Mouse (Mus musculus): ENCODE results near the gene Jazf1. TPM values are rescaled to one million over a fixed set of nuclear protein-coding genes. Genes with fewer than 3 reads are reported as not detected.

The Jazf1 gene
- total RNA-seq, 1 experiment = 1.2 TPM

- H3K9ac ChIP-seq (ENCODE audit: insufficient read depth, low read depth, low read length, poor library complexity, severe bottlenecking) = no peak overlapping the region
- TF ChIP-seq CHD2 (IDR thresholded peaks at IDR 0.05; ENCODE audit: low read depth, low read length) (no peak), MAFK (IDR thresholded peaks at IDR 0.05; ENCODE audit: insufficient read depth, low read depth, low read length) (no peak), ZNF384 (IDR thresholded peaks at IDR 0.05; ENCODE audit: low read depth, low read length) (no peak), ZC3H11A (IDR thresholded peaks at IDR 0.05; ENCODE audit: borderline replicate concordance, low read depth, low read length) (no peak), HCFC1 (IDR thresholded peaks at IDR 0.05; ENCODE audit: borderline replicate concordance, insufficient read depth, low read length) (no peak)
- H3K36me3 ChIP-seq (ENCODE audit: control insufficient read depth, insufficient read depth, low read length, poor library complexity, severe bottlenecking) = no peaks in the 10 kb centered on the region
- in situ Hi-C loops (cut with MboI; ENCODE audit: low sequenced_read_pairs in 2 of 2, unreplicated experiment in 2 of 2) = no loop called here
- no peaks in the 10 kb centered on the region for H3K4me1 ChIP-seq (ENCODE audit: control insufficient read depth in 2 of 2, insufficient read depth in 2 of 2, low read length in 2 of 2, poor library complexity in 1 of 2)
- no peak overlapping the region for H3K27ac ChIP-seq (ENCODE audit: insufficient read depth, low read depth, low read length, poor library complexity, severe bottlenecking)
- no peaks in the 10 kb centered on the region for H3K9me3 ChIP-seq (ENCODE audit: control insufficient read depth, insufficient read depth, low read depth, low read length)
- DNase-seq (ENCODE audit: low read depth, low spot score) = no peak
- H3K4me3 ChIP-seq (ENCODE audit: insufficient read depth in 1 of 2, low read depth in 1 of 2, low read length in 2 of 2, poor library complexity in 1 of 2, severe bottlenecking in 1 of 2) = no peak overlapping the region
These were observed 10.2 kb upstream of the Jazf1 start for GRCm38 (mm10) chr6:53078671-53079070.

- Histone ChIP-seq H3K9ac (ENCODE audit: insufficient read depth, low read depth, low read length, poor library complexity, severe bottlenecking) (no peak overlapping the region), H3K4me1 (ENCODE audit: control insufficient read depth in 2 of 2, insufficient read depth in 2 of 2, low read length in 2 of 2, poor library complexity in 1 of 2) (peaks cover 0 to 3% of the 10 kb centered on the region in 2 experiments; a peak in 1 of 4 replicates), H3K36me3 (ENCODE audit: control insufficient read depth, insufficient read depth, low read length, poor library complexity, severe bottlenecking) (no peaks in the 10 kb centered on the region), H3K4me3 (ENCODE audit: insufficient read depth in 1 of 2, low read depth in 1 of 2, low read length in 2 of 2, poor library complexity in 1 of 2, severe bottlenecking in 1 of 2) (no peak overlapping the region), H3K27ac (ENCODE audit: insufficient read depth, low read depth, low read length, poor library complexity, severe bottlenecking) (no peak overlapping the region), H3K9me3 (ENCODE audit: control insufficient read depth, insufficient read depth, low read depth, low read length) (no peaks in the 10 kb centered on the region)
- in situ Hi-C loops (cut with MboI; ENCODE audit: low sequenced_read_pairs in 2 of 2, unreplicated experiment in 2 of 2) = no loop called here
- TF ChIP-seq MAFK (IDR thresholded peaks at IDR 0.05; ENCODE audit: insufficient read depth, low read depth, low read length) (no peak), HCFC1 (IDR thresholded peaks at IDR 0.05; ENCODE audit: borderline replicate concordance, insufficient read depth, low read length) (no peak), ZNF384 (IDR thresholded peaks at IDR 0.05; ENCODE audit: low read depth, low read length) (no peak), ZC3H11A (IDR thresholded peaks at IDR 0.05; ENCODE audit: borderline replicate concordance, low read depth, low read length) (no peak), CHD2 (IDR thresholded peaks at IDR 0.05; ENCODE audit: low read depth, low read length) (no peak)
- no peak for DNase-seq (ENCODE audit: low read depth, low spot score)
These were observed 3.3 kb upstream of the Jazf1 start for GRCm38 (mm10) chr6:53071732-53072131.

- Histone ChIP-seq H3K9me3 (ENCODE audit: control insufficient read depth, insufficient read depth, low read depth, low read length) (no peaks in the 10 kb centered on the region), H3K27ac (ENCODE audit: insufficient read depth, low read depth, low read length, poor library complexity, severe bottlenecking) (no peak overlapping the region), H3K4me3 (ENCODE audit: insufficient read depth in 1 of 2, low read depth in 1 of 2, low read length in 2 of 2, poor library complexity in 1 of 2, severe bottlenecking in 1 of 2) (no peak overlapping the region), H3K36me3 (ENCODE audit: control insufficient read depth, insufficient read depth, low read length, poor library complexity, severe bottlenecking) (no peaks in the 10 kb centered on the region), H3K4me1 (ENCODE audit: control insufficient read depth in 2 of 2, insufficient read depth in 2 of 2, low read length in 2 of 2, poor library complexity in 1 of 2) (peaks cover 0 to 3% of the 10 kb centered on the region in 2 experiments; a peak in 1 of 4 replicates), H3K9ac (ENCODE audit: insufficient read depth, low read depth, low read length, poor library complexity, severe bottlenecking) (no peak overlapping the region)
- TF ChIP-seq MAFK (IDR thresholded peaks at IDR 0.05; ENCODE audit: insufficient read depth, low read depth, low read length) (no peak), ZNF384 (IDR thresholded peaks at IDR 0.05; ENCODE audit: low read depth, low read length) (no peak), ZC3H11A (IDR thresholded peaks at IDR 0.05; ENCODE audit: borderline replicate concordance, low read depth, low read length) (no peak), CHD2 (IDR thresholded peaks at IDR 0.05; ENCODE audit: low read depth, low read length) (no peak), HCFC1 (IDR thresholded peaks at IDR 0.05; ENCODE audit: borderline replicate concordance, insufficient read depth, low read length) (no peak)
- in situ Hi-C loops (cut with MboI; ENCODE audit: low sequenced_read_pairs in 2 of 2, unreplicated experiment in 2 of 2) = no loop called here
- DNase-seq (ENCODE audit: low read depth, low spot score) = no peak
These were observed 1.6 kb upstream of the Jazf1 start for GRCm38 (mm10) chr6:53069976-53070575.

GRCm38 (mm10) chr6:53068875-53069178 is 396 bp upstream of the Jazf1 start:
- TF ChIP-seq ZC3H11A (IDR thresholded peaks at IDR 0.05; ENCODE audit: borderline replicate concordance, low read depth, low read length) (no peak), ZNF384 (IDR thresholded peaks at IDR 0.05; ENCODE audit: low read depth, low read length) (no peak), HCFC1 (IDR thresholded peaks at IDR 0.05; ENCODE audit: borderline replicate concordance, insufficient read depth, low read length) (no peak), CHD2 (IDR thresholded peaks at IDR 0.05; ENCODE audit: low read depth, low read length) (no peak)
- no peak for DNase-seq (ENCODE audit: low read depth, low spot score)

More at GRCm38 (mm10) chr6:53068875-53069178, 396 bp upstream of the Jazf1 start:
- Histone ChIP-seq H3K27ac (ENCODE audit: insufficient read depth, low read depth, low read length, poor library complexity, severe bottlenecking) (no peak overlapping the region), H3K9me3 (ENCODE audit: control insufficient read depth, insufficient read depth, low read depth, low read length) (no peaks in the 10 kb centered on the region), H3K4me1 (ENCODE audit: control insufficient read depth in 2 of 2, insufficient read depth in 2 of 2, low read length in 2 of 2, poor library complexity in 1 of 2) (peaks cover 0 to 3% of the 10 kb centered on the region in 2 experiments; a peak in 1 of 4 replicates), H3K36me3 (ENCODE audit: control insufficient read depth, insufficient read depth, low read length, poor library complexity, severe bottlenecking) (no peaks in the 10 kb centered on the region), H3K4me3 (ENCODE audit: insufficient read depth in 1 of 2, low read depth in 1 of 2, low read length in 2 of 2, poor library complexity in 1 of 2, severe bottlenecking in 1 of 2) (peak overlapping the region; percentile 71 to 93), H3K9ac (ENCODE audit: insufficient read depth, low read depth, low read length, poor library complexity, severe bottlenecking) (peak overlapping the region; percentile 52; the same call in 1 of the 2 replicates)
- in situ Hi-C loops (cut with MboI; ENCODE audit: low sequenced_read_pairs in 2 of 2, unreplicated experiment in 2 of 2) = no loop called here
